Mouse (Mus musculus) small intestine, adult 2 months (tissue): ENCODE data around the gene Gatad2a.

ENCODE experiments used
- CTCF ChIP-seq: fragments of 200-500 bp; IDR thresholded peaks from 2 replicates; pipeline ENCODE4 v1.5.1; 2012; ENCODE audit warnings: low read depth, mild to moderate bottlenecking, control low read depth, inconsistent platforms, low read length, moderate library complexity, mixed read lengths; ENCODE audit not compliant: insufficient replicate concordance, insufficient read length; ENCODE audit errors: extremely low read depth
- POLR2A ChIP-seq: fragments of 200-500 bp; IDR thresholded peaks from 2 replicates; pipeline ENCODE4 v1.6.1; 2012; ENCODE audit warnings: low read depth, mild to moderate bottlenecking, control low read depth, inconsistent platforms, low read length, moderate library complexity

GRCm38 (mm10) chr8:69861251-69861650 is 134.9 kb downstream of the Gatad2a start:
- TF ChIP-seq POLR2A (no peak), CTCF (no peak)
